Mouse (Mus musculus): Measurements from ENCODE around the gene Acer3. TPM values are rescaled to one million over a fixed set of nuclear protein-coding genes. Genes with fewer than 3 reads are reported as not detected.
"Not testable (repeated sequence)": the region's sequence is repeated elsewhere in the genome, so short reads cannot be mapped to it uniquely, and the experiment has no call there.

Gene Acer3
- polyA plus RNA-seq, 1 experiment from 2014 or later, result 19.5 TPM

DNA sequence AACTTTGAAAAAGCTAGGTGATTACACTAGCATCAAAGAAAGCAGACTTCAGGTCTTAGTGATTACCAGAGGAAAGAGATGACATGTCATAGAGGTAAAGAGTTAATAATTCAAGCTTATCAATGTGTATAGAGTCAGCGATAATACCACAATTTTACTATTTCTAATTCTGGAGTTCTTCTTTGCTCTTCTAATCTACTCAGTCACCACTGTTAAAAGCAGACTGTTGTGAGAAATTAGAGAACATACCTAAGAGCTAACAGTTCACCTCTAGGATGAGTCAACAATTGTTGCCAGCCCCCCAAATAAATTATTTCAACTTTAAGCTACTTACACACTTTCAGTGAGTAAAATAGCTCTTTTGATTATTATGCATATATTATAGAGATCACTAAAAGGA is 28.1 kb downstream of the Acer3 start:
- no peak for DNase-seq (ENCODE audit: low spot score)

DNA sequence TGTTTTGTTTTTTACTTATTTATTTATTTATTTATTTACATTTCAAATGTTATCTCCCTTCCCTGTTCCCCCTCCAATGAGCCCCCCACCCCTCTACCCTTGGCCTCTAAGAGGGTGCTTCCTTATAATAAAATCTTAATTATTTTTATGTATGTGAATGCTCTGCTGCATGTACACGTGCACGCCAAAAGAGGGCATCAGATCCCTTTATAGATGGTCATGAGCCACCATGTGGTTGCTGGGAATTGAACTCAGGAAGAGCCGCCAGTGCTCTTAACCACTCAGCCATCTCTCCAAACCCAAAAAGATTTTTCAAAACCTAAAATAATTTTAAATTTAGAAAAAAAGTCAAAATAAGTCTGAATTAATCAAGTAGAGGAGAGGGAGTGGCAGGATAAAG is 31.4 kb downstream of the Acer3 start:
- DNase-seq (ENCODE audit: low spot score), result peak; percentile 12

DNA sequence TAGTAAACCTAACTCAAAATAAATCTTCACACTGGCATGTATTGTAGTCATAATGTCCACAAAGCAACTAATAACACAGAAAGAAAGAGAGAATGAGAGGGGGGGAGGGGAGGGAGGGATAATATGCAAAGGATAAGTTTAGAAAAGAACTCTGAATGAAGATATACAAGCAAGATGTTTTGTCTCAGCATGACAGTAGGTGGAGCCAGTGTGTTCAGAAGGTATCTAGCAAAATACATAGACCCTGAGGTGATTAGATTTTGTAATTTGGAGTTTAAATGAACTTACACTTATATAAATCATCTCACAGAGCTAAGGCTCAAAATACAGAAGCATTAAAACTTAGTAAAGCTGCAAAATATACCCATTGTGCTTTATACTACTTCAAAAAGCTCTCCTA is 44.7 kb downstream of the Acer3 start:
- DNase-seq (ENCODE audit: low spot score), result peak; percentile 8

DNA sequence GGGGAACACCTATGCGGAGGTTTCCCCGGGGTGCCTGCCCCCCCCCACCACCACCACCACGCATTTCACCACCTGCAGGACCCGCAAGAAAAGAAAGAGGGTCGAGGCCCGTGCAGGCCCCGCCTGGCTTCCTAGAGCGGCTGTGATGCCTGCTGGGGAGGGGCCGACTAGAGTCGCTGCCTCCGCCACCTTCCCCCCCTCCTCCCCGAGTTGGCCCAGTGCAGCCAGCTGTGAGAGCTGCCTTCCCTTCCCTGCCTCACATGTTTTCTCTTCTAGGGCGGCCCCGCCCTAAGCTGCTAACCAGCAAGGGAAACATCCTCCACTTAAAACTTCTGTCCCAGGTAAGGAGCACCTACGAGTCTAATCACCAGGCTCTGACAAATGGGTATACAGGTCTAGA is 52.8 kb downstream of the Acer3 start:
- DNase-seq (ENCODE audit: low spot score), result not testable (repeated sequence)

DNA sequence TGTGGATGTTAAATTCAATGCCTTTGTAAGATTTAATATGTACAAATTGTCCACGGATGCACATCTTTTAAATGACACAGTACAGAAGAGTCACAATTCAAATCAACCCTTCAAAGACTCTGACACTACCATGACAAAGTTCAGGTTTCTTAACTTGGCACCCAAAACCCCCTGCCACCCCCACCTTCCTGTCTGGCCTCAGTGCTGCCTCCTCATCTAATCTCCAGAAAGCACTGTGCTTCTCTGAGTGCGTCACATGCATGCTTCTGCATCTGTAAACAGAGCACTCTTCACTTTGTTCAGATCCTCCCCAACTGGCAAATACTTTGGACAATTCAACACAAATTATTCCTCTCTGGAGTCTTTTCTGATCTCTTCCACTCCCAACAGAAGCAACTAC is 68.5 kb downstream of the Acer3 start:
- DNase-seq (ENCODE audit: low spot score), result no peak

DNA sequence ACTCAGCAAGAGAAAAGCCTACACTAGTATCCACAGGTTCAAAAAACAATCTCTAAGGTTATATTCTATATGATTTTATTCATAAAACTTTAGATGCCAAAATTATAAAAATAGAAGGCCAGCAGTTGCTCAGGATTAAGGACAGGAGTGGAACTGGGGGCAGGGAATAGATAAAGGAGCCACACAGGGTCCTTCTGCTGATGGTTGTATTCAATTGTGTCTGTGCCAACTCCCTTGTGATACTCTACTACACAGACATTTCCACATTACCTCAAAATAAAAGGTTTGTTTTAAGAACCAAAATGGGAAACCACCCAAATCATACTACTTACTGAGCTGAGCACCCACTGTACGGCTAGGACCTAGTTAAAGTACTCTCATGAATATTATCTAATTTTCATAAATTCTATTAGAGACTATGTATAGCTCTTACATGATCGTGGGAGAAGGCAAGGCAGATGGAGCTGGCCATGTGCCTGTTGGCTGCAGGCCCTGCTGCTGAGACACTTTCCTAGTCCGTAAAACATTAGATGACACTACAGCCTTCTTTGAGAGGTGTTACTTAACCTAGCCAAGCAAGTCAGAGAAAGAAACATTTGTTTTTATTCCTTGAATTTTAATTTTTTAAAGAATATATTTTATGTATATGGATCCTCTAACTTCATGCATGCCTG is 84.2 kb downstream of the Acer3 start:
- no peak for DNase-seq (ENCODE audit: low spot score)

DNA sequence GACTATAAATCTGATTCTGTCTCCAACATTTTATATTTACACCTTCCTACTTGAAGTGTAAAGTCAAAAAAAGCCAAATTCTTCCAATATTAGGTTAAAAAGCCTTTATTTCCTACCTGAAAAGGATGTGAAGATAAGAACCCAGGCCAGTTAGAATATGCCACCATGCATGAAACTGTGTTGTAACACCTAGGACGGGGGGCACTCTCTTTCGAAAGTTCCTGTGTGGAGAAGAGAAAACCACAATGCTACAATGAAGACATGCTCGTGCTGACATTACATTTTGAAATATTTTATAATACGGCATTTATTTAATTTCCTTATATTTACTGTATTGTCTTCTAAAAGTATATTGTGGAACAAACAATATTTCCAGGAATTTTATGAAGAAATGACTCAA is 97.2 kb downstream of the Acer3 start:
- no peak for DNase-seq (ENCODE audit: low spot score)

DNA sequence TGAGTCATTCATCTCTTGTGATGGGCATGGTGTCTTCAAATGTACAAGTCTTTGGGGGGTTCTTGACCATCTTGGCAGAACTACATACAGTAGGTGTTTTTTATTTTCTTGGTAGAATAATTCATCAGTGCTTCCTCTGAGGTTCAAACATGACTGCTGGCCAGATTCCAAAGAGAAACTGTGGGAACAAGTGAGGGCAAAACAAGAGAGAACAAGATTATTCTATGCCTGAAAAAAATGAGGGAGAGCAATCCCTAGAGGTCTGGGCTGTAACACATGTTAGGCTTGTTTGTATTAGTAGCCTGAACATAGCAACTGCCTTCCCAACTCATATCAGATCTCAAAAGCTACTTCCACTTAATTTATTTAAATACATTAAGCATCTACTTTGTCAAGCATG is 104.3 kb downstream of the Acer3 start:
- DNase-seq (ENCODE audit: low spot score), result no peak

DNA sequence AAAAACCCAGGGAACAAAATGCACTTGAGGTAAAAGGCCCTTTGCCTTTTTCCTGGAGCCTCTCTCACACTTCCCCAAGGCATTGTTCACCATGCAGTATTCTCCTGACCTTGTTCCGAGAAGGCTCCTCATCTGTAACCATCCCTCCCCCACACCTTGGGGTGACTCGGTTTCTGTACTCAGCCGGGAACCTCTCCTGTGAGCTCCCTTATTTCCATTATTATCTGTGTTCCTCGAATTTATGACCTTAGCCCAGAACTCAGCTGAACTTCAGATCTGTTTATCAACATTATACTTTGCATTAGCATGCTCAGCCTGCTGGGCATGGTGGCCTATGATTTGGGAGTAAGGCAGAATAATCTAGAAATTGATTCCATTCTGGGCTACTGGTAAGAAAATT is 118.1 kb downstream of the Acer3 start:
- no peak for DNase-seq (ENCODE audit: low spot score)

DNA sequence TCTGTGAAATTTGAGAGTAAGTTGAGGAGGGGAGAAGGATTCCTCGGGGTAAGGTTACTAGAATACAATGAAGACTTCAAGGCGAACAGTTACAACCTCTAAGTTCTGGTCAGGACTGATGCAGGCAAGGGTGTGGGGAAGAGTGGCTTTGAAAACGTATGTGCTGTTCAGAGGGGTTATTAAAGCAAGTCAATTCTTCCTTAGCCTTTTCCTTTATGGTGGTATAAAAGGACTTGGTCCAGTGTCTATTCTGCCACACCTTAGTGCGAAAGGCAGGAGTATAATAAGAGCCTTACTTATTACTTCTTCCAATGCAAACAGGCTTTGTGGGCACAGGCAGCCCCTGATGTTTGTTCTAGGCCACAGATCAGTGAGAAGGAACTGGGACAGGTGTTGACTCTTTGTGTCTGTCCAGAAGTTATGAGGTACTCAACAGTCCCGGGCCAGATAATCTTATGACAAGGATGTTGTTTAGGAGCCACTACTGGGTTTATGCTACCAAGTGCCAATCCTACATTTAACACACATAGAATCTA is 119.4 kb downstream of the Acer3 start:
- no peak for DNase-seq (ENCODE audit: low spot score)

DNA sequence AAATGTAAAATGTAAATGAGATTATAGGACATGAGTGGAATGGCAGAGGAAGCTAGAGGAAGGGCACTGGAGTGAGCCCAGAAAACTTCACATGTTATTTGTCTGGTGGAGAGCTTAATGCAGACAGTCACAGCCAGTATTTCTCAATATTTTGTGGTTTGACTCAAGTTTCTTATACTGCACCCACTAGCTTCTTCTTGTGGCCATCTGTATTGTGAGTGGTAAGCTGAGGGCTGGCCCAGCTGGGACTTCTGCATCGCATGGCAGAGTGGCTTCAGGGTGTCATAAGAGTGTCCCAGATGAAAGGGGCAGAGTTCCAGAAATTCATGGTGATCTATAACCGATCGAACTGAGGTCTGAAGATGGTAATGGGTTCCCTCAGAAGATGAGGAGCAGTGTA is 120.6 kb downstream of the Acer3 start:
- no peak for DNase-seq (ENCODE audit: low spot score)

DNA sequence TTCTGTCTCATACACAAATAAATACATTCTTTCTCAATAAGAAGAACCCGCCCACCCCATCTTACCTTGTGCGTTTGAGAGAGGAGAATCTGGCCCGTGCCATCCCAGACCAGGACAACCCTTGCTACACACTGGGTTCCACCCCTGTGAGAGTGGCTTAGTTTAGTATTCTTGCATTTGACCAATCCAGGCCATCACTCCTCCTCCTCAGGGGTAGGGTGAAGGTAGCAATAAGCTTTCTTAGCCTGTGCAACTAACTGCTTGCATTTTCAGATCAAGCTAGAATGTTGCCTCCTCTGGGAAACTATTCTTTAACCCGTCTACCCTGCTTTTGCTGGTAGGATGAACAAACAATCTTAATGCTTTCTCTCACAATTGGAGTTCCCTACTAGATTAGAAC is 121.6 kb downstream of the Acer3 start, which contains the start of gene B3gnt6:
Gene B3gnt6, minus strand, starts transcription at position 101 of the 400 bp plus-strand sequence.
- no peak for DNase-seq (ENCODE audit: low spot score)

DNA sequence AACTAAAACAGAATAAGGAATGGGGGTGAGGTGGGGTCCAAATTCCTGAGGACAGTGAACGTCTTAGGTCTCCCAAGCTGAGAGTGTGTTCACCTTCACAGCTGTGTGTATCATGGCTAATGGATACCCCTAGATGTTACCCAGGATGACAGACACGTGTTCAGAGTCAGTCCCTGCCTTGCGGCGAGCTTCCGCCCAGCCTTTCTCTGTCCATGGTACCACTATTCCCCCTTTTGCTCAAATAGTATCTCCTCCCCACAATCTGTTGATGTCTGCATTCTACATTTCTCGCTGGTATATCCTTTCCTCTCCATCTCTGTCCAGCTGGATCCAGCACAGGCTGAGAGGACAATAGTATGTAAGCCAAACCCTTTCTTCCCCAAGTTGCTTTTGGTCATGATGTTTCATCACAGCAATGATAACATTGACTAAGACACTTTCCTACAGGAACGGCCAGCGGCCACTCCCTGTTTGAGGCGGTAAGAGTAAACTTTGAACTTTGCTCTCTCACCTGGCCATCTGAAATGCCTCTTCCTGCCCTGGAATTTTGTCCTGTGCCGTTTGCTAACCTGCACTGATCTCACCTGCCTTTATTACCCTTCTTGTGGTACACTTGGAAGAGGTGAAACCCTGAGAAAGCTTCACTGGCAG is 125.7 kb downstream of the Acer3 start:
- DNase-seq (ENCODE audit: low spot score), result no peak

DNA sequence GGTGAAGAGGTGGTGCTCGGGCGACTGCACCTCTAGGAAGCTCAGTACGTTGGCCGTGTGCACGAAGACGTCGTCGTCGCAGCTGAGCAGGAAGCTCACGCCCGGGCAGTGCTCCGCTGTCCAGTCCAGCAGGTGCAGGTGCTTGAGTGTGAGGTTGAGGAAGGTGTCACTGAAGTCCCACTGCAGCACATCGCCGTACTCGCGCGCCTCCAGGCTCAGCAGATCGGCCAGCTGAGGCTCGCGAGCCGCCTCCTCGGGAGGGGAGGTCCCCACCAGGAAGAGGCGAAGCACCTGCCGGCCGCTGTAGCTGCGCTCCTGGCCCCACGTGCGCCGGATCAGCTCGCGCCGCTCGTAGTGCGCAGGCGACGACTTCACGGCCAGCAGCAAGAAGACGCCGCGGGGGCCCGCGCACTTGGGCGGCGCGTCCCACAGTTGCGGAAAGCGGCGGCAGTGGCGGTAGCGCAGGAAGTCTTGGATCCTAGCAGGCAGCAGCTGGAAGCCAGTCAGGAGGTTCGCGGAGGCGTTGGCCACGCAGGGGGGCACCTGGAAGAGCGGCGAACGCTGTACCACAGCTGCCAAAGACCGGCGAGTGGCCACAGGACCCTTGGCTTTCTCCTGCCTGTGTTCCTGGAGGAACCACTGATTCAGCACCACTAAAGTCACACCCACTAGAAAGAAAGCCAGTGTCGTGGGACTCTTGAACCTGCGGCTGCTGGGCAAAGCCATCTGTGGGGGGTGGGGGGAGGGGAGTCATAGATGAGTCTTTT is 126.8 kb downstream of the Acer3 start:
- DNase-seq (ENCODE audit: low spot score), result peak; percentile 62

DNA sequence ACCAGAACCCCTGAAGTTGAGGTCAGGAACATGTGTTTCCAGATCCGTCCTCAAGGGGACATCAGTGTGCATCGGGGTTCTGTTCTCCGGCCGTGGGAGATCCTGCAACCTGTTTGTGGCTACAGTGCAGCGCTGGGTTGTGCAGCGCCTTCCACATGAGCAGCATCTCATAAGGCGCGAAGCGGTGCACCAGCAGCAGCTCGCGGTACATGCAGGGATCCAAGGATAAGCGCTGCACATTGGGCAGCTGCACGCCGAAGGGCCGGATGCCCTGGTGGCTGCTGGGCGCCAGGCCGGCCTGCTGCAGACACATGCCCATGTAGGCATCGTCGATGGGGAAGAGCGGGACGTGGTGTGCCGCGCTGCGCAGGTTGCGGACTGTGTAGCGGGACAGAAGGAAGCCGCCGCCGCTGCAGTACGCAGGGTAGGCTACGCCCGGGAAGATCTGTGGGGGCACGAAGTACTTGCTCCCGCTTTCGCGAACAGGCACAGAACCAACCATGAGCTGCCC is 127.4 kb downstream of the Acer3 start:
- peak; percentile 46 for DNase-seq (ENCODE audit: low spot score)

DNA sequence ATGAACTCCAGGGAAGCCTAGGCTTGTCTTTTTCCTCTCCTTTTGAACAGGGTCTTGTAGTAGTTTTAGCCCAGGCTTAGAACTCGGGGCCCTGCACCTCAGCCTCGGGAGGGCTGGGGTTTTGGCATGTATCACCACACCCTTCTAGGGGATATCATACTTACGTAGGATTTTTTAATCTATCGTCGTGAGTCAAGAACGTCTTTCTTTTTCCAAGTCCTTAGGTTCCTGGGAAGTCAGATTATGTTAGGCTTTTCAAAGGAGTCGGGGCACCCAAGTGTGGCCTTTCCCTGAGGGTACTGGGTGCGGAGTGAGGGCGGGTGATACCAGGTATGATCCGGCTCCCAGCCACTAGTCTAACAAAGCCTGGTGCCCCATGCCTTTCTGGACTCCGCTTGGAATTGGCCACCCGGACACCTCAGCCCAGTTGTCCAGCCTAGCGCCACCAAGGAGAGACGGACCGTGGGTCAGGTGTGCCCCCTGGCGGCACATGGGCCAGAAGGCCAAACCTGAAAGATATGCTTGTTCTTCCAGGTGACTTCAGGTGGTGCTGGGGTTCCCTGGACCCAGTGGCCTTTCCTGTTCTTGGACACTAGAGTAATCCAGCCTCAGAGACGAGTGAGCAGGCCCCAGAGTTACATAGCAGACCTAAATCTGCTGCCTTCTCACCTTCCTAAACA is 129.3 kb downstream of the Acer3 start:
- DNase-seq (ENCODE audit: low spot score), result no peak

DNA sequence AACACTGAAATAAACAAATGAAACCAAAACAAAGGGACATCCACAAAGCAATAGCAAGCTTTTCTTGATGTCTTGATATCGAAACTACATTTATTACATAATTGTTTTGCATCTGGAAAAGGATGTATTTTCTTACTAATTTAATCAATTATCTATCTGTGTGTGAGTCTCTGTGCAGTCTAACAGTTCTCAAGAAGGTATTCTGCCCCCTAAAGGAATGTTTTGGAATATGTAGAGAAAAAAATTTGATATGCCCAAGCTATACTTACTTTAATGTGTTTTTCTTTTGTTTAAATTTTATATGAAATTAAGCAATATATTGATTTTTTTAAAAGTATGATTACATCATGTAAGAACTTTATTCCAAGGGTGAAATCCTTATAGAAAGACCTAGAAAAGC is 130.4 kb downstream of the Acer3 start:
- DNase-seq (ENCODE audit: low spot score), result peak; percentile 25

DNA sequence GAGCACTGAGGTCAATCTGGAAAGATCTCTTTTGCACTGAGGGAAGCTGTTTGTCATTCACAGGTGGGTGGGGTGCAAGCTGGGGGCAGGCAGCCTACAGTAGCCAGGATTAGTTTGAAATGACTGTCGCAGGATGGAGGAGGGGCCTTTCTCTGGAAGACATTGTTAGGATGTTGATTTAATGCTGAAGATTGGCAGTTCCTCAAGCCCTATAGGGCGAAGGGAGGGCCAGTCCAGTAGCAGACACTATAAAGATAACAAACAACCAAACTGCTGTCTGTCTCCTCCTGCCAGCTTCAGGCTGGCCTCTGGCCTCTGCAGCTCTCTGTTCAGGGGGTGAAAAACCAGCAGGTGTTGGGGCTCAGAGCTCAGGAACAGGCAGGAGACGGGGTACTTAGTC is 131.3 kb downstream of the Acer3 start:
- DNase-seq (ENCODE audit: low spot score), result no peak

DNA sequence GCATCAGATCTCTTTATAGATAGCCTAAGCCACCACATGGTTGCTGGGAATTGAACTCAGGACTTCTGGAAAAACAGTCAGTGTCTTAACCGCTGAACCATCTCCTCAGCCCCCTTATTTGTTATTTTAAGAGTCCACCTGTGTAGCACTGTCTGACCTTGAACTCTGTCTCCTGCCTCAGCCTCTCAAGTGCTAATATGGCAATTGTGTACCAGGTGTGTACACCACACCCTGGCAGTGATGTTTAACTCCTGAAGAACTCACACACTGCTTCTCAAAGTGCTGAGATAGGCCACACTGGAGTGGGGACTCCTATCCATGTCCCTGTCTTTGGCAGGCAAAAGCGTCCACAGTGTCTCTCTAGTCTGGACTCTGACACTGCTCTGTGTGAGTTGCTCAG is 132.3 kb downstream of the Acer3 start:
- no peak for DNase-seq (ENCODE audit: low spot score)

DNA sequence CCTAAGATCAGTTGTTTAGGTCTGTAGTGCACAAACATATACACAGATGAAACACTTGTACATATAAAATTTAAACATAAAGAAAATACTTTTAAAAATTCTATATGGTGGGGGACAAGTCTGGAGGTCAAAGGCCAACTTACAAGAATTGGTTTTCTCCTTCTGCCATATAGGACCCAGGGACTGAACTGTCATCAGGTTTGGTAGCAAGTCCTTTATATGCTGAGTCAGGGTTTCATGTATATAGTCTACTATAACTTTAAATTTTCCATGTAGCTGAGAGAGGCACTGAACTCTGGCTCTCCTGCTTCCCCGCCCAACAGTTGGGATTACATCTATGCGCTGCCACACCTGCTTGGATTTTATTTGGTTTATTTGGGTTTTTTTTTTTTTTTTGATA is 132.8 kb downstream of the Acer3 start:
- no peak for DNase-seq (ENCODE audit: low spot score)

DNA sequence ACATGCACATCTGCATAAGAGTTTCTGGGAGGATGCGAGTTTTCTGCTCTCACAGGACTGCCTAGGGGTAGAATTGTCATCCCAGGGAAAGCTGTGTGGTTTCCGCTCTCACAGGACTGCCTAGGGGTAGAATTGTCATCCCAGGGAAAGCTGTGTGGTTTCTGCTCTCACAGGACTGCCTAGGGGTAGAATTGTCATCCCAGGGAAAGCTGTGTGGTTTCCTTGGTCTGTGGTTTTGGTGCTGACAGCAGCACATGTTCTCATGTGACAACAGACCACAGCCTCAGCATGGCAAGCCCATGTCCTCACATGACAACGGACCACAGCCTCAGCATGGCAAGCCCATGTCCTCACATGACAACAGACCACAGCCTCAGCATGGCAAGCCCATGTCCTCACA is 133.7 kb downstream of the Acer3 start:
- DNase-seq (ENCODE audit: low spot score), result not testable (repeated sequence)
